Mouse (Mus musculus) testis, postnatal 10 days (tissue): ENCODE results near the gene Palld.

ENCODE experiments used
- DNase-seq: peaks from one replicate; pipeline ENCODE4 v3.0.0; 2021; ENCODE audit warnings: low spot score

Gene Palld

GRCm38 (mm10) chr8:61685280-61685679, 217.2 kb downstream of the Palld start:
- no peak for DNase-seq

GRCm38 (mm10) chr8:61684280-61684939, 218.1 kb downstream of the Palld start:
- no peak for DNase-seq

- no peak for DNase-seq
Measured at GRCm38 (mm10) chr8:61682902-61683301, 219.6 kb downstream of the Palld start.

- no peak for DNase-seq
Measured at GRCm38 (mm10) chr8:61681217-61681616, 221.3 kb downstream of the Palld start.

- DNase-seq, result no peak
Measured at GRCm38 (mm10) chr8:61677227-61677626, 225.3 kb downstream of the Palld start.

GRCm38 (mm10) chr8:61671151-61671550, 231.3 kb downstream of the Palld start:
- DNase-seq, result no peak

GRCm38 (mm10) chr8:61670376-61670775, 232.1 kb downstream of the Palld start:
- DNase-seq, result no peak

GRCm38 (mm10) chr8:61666919-61667318, 235.6 kb downstream of the Palld start:
- DNase-seq, result no peak

GRCm38 (mm10) chr8:61665021-61665420, 237.5 kb downstream of the Palld start:
- DNase-seq, result no peak

- DNase-seq, result no peak
Measured at GRCm38 (mm10) chr8:61664162-61664561, 238.3 kb downstream of the Palld start.

GRCm38 (mm10) chr8:61662829-61663228, 239.7 kb downstream of the Palld start:
- DNase-seq, result no peak

GRCm38 (mm10) chr8:61661611-61662010, 240.9 kb downstream of the Palld start:
- no peak for DNase-seq

- DNase-seq, result no peak
Measured at GRCm38 (mm10) chr8:61660961-61661360, 241.5 kb downstream of the Palld start.

GRCm38 (mm10) chr8:61651955-61652354, 250.5 kb downstream of the Palld start:
- no peak for DNase-seq

GRCm38 (mm10) chr8:61646195-61646835, 256.2 kb downstream of the Palld start:
- no peak for DNase-seq

- no peak for DNase-seq
Measured at GRCm38 (mm10) chr8:61645642-61646041, 256.8 kb downstream of the Palld start.

GRCm38 (mm10) chr8:61643215-61643614, 259.3 kb downstream of the Palld start:
- no peak for DNase-seq

- DNase-seq, result peak; percentile 64
Measured at GRCm38 (mm10) chr8:61642358-61642847, 260.1 kb downstream of the Palld start.

GRCm38 (mm10) chr8:61639596-61639995, 262.9 kb downstream of the Palld start:
- DNase-seq, result no peak

- DNase-seq, result no peak
Measured at GRCm38 (mm10) chr8:61639008-61639407, 263.5 kb downstream of the Palld start.

- DNase-seq, result no peak
Measured at GRCm38 (mm10) chr8:61637736-61638135, 264.8 kb downstream of the Palld start.

GRCm38 (mm10) chr8:61634811-61635210, 267.7 kb downstream of the Palld start:
- DNase-seq, result no peak

GRCm38 (mm10) chr8:61632331-61632730, 270.2 kb downstream of the Palld start:
- no peak for DNase-seq

GRCm38 (mm10) chr8:61629631-61629968, 272.9 kb downstream of the Palld start:
- DNase-seq, result no peak
